Mouse (Mus musculus): ENCODE measurements around the gene Gm15319.
"Not testable (repeated sequence)": the region's sequence is repeated elsewhere in the genome, so short reads cannot be mapped to it uniquely, and the experiment has no call there.

The Gm15319 gene

DNA sequence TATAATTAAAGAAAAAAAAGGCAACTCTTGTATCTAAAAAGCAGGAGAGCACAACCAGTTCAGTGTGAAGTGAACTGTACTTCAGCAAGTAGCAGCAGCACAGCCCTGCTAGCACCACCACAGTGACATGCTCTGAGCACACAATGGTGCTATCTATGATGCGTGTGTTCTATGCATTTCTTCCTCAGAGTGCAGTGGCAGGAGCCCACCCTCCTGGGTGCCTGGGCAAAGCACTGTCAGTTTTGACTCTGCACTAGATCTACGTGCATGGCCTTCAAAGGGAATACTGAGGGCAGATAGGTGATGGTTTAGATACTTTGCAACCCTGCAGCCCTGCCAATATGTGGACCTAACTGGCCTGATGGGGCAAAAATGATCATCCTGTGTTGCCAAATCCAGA is at the start of gene Gm15319:
Gene Gm15319, minus strand, starts transcription at position 101 of the 400 bp plus-strand sequence.
- not testable (repeated sequence) for DNase-seq

GRCm38 (mm10) chr8:20410355-20410754 is 47.3 kb upstream of the Gm15319 start:
- DNase-seq, result not testable (repeated sequence)

DNA sequence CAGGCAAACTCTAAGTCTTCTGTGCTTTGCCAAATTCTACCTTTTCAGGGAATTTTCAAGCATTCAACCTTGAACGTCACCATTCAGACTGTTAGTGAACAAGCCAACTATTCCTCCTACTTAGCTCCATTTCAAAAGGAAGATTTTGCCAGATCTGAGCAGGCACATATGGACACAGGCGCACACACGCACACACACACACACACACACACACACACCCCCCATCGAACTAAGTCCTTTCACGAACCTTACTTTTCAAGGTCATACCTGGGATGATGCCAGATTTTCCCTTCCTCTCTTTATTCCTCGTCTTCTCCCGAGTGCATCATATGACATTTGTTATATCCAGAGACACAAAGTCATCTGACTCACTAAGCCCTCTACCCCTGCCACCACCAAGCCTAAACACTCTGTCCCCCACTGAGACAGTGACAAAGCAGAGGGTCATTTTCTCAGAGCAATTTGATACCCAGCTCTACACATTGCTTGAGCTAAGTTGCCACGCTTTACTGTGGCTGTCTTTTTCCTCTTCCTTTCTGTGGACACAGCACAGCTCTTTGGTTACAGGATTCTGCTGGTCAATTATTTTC is 45.5 kb upstream of the Gm15319 start:
- DNase-seq, result peak in 1 of 2 experiments; percentile 17

DNA sequence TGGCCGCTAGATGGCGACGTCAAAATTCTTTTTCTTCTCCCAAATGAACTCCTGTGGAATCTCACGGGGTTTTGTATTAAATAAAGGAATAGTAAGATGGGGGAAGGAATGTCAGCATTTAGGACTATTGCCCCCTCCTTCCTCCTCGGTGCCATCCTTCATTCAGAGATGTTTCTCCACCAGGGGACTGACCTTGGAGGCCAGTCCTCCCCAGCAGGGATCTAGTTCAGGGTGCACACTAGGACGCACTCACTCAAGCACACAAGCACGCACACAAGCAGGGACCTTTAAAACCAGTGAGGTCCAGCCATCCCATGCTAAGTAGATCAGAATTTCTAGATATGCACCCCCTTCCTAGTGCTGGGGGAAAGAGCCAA is 26.3 kb upstream of the Gm15319 start:
- peak; percentile 62 to 63 for DNase-seq

- DNase-seq, result peak in 1 of 2 experiments; percentile 40
These were observed 25.8 kb upstream of the Gm15319 start for GRCm38 (mm10) chr8:20388706-20389362.

- DNase-seq, result peak in 1 of 2 experiments; percentile 21
These were observed 24.2 kb upstream of the Gm15319 start for GRCm38 (mm10) chr8:20387121-20387794.

GRCm38 (mm10) chr8:20384990-20385389 is 22.0 kb upstream of the Gm15319 start:
- DNase-seq, result not testable (repeated sequence)

- peak in 1 of 2 experiments; percentile 28 for DNase-seq
These were observed 21.1 kb upstream of the Gm15319 start for GRCm38 (mm10) chr8:20384131-20384530.

DNA sequence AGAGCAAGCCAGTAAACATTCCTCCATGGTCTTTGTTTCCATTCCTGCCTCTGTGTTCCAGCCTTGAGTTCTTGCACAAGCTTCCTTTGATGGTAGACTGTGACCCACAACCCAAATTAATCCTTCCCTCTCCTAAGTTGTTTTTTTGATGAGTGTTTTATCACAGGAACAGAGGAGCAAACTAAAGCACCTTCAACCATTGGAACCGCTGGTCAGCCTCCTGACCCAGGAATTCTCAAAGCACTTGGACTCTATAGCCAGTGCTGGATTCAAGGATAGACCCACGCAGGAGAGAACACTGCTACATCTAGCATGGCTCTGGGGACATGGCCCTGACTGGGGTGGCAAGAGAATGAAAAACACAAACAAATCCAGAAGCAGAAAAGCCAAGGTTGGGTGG is 19.1 kb upstream of the Gm15319 start:
- DNase-seq, result not testable (repeated sequence)

GRCm38 (mm10) chr8:20381637-20382036 is 18.6 kb upstream of the Gm15319 start:
- DNase-seq, result not testable (repeated sequence)

DNA sequence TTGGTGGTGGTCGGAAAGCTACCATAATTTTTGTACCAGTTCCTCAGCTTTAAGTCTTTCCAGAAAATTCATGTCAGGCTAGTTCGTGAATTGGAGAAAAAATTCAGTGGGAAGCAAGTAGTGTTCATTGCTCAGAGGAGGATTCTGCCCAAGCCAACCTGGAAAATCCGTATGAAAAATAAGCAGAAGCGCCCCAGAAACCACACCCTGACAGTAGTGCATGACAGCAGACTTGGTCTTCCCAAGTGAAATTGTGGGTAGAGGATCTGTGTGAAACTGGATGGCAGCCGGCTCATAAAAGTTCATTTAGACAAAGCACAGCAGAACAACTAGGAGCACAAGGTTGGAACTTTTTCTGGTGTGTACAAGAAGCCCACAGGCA is 18.2 kb upstream of the Gm15319 start:
- not testable (repeated sequence) for DNase-seq

DNA sequence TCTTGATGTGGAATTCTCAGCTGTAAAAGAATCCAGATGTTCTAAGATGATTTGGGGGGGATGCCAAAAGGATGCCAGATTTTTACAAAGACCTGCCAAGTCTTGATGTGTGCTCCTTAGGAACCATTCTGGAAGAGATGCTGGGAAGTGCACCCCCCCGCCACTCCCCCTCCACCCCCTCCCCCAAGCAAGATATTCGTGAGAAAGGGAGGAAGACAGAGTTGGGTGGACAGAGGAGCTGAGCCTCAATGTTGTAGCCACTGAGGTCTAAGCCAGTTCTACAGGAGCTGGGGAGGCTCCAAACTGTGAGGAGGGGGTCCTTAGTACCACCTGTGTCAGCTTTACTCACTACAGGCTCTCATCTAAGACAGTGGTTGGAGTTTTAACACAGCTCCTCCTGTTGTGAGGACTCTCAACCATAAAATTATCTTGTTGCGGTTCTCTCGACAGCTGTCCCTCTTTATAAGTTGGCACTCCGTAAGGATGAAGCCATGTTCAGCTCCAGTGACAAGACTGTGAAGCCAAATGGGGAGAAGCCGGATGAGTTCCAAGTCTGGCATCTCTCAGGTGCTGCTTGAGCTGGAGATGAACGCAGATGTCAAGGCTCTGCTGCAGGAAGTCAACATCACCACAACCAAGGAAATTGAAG is 17.7 kb upstream of the Gm15319 start:
- not testable (repeated sequence) for DNase-seq

- peak; percentile 20 to 21 for DNase-seq
These were observed 16.8 kb upstream of the Gm15319 start for GRCm38 (mm10) chr8:20379650-20380436.

GRCm38 (mm10) chr8:20378786-20379649 is 16.0 kb upstream of the Gm15319 start:
- DNase-seq, result peak in 1 of 2 experiments; percentile 21

DNA sequence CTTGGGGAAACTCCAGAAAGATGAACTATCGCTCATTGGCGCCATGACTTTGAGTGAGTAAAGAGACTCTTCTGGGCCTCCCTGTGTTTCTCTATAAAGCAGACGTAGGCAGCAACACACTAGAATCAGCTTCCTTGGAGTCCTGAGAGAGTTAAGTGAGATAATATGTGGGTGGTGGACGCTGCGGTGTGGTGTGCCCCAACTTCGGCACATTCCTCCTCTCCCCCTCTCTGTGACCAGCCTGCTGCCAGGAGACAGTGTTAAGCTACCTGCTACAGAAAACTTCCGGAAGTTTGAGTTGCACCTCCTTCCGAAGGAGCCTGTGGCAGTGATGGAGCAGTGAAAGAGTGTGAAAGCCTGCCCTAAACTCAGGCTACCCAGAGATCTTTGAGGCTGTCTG is 15.3 kb upstream of the Gm15319 start:
- peak in 1 of 2 experiments; percentile 39 for DNase-seq

DNA sequence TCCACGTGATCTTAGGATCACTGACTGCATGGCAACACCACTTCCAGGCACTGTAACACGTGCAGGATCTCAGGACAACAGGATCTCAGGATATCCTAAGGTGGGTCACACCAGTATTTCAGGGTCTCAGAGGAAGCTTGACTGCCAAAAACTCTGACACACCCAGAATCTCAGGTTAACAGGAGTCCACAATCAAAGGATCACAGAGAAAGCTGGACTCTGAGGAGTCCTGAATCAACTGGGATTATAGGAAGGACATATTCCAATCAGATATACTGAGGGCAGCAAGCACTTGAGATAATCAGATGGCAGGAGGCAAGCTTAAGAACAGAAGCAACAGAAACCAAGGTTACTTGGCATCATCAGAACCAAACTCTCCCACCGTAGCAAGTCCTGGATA is 12.7 kb upstream of the Gm15319 start:
- not testable (repeated sequence) for DNase-seq

DNA sequence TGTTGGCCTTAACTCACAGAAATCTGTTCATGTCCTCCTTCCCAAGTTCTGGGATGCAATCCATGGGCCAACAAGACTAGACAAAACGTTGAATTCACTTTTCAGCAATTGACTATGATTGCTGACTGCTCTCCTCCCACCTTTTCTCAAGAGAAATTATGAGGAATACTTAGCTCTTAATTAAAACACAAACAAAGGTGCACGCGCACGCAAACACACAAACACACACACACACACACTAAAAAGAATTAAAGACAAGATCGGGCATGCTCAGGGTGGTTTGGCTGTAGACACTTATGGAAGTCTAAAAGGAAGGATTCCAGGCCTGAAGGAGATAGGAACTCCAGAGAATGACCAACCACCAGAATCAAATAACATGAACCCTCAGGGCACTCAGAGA is 6.6 kb downstream of the Gm15319 start:
- DNase-seq, result not testable (repeated sequence)

- peak in 1 of 2 experiments; percentile 8 for DNase-seq
These were observed 9.4 kb downstream of the Gm15319 start for GRCm38 (mm10) chr8:20353579-20353978.

DNA sequence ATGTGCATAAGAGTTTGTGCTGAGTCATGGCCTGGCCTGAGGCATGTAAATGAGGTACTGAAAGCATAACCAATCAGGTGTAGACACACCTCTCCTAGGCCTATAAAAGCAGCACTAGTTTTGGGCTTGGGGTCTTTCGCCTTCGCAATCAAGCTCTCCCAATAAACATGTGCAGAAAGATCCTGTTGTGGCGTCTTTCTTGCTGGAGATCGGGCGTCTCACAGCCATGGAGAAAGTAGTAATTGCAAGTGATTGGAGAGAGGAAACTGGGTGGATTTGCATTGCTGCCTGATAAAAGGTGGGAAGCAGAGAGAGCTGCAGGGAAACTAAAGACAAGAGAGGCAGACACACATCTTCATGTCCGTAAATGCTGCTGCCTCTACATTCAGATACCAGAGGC is 60.3 kb downstream of the Gm15319 start:
- not testable (repeated sequence) for DNase-seq

DNA sequence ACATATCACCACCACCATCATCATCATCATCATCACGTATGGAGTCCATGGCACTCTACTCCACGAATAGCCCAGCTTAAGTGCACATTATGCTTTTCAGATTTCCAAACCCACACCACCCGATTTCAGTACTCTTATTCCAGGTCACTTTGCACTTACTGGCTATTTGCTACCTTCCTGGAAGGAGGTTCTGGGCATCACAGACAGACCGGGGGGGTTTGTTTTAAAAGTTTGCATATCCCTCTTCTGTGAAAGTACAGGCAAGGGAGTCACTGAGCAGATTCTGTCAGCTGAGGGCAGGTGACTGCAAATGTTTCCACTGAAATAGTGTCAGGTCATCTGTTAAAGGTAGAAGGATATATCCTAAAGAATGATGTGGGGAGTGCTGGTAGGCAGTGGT is 63.0 kb downstream of the Gm15319 start:
- not testable (repeated sequence) for DNase-seq

GRCm38 (mm10) chr8:20297939-20298505 is 65.0 kb downstream of the Gm15319 start:
- DNase-seq, result peak; percentile 30 to 38
